Mouse (Mus musculus): ENCODE measurements around the gene Cdhr5. TPM values are rescaled to one million over a fixed set of nuclear protein-coding genes. Genes with fewer than 3 reads are reported as not detected.
"Not testable (repeated sequence)": the region's sequence is repeated elsewhere in the genome, so short reads cannot be mapped to it uniquely, and the experiment has no call there.

Cdhr5 gene
- polyA plus RNA-seq, 1 experiment from 2014 or later, result 17.0 TPM

GRCm38 (mm10) chr7:141265739-141266561, 10.6 kb downstream of the Cdhr5 start, which contains the start of gene Irf7:
TSS of gene Irf7 (minus strand) at chr7:141266481.
- H3K9ac ChIP-seq (ENCODE audit: low read length), result peak within 1 kb of the TSS; percentile 72
- WGBS, result 8% methylated on average over 25 of the region's 25 CpGs
- H3K36me3 ChIP-seq (ENCODE audit: control insufficient read depth, insufficient read depth, low read length), result peaks cover 13% of the 10 kb centered on the region
- H3K27me3 ChIP-seq (ENCODE audit: control insufficient read depth, insufficient read depth, low read length), result no peaks in the 10 kb centered on the region
- H3K4me1 ChIP-seq (ENCODE audit: control insufficient read depth, insufficient read depth, low read length), result peaks cover 4% of the 10 kb centered on the region; the same call in 1 of the 2 replicates
- H3K9me3 ChIP-seq (replicated peaks; ENCODE audit: control insufficient read depth, low read length), result no peaks in the 10 kb centered on the region
- peak within 1 kb of the TSS; percentile 91 for H3K4me2 ChIP-seq (ENCODE audit: low read depth, low read length)
- peak; percentile 69; the same call in 1 of the 2 replicates for ATAC-seq (ENCODE audit: insufficient read depth, low FRiP score)
- 0 out of 2 replicates have a peak within 1 kb of the TSS, but pooled peaks have one; percentile 29 for H3K27ac ChIP-seq (ENCODE audit: low read length)
- peak within 1 kb of the TSS; percentile 67 for H3K4me3 ChIP-seq (replicated peaks; ENCODE audit: low read length)

- Histone ChIP-seq H3K9me3 (replicated peaks; ENCODE audit: control insufficient read depth, low read length) (no peaks in the 10 kb centered on the region), H3K9ac (ENCODE audit: low read length) (no peak overlapping the region), H3K27me3 (ENCODE audit: control insufficient read depth, insufficient read depth, low read length) (no peaks in the 10 kb centered on the region), H3K4me3 (replicated peaks; ENCODE audit: low read length) (no peak overlapping the region; the same call in 1 of the 2 replicates), H3K27ac (ENCODE audit: low read length) (no peak overlapping the region), H3K4me2 (ENCODE audit: low read depth, low read length) (peak overlapping the region; percentile 91), H3K4me1 (ENCODE audit: control insufficient read depth, insufficient read depth, low read length) (peaks cover 4% of the 10 kb centered on the region; the same call in 1 of the 2 replicates), H3K36me3 (ENCODE audit: control insufficient read depth, insufficient read depth, low read length) (peaks cover 16% of the 10 kb centered on the region)
- 35% methylated on average over 11 of the region's 11 CpGs for WGBS
- no peak; the same call in 1 of the 2 replicates for ATAC-seq (ENCODE audit: insufficient read depth, low FRiP score)
Observed at GRCm38 (mm10) chr7:141265411-141265738, 11.2 kb downstream of the Cdhr5 start.

- Histone ChIP-seq H3K4me3 (replicated peaks; ENCODE audit: low read length) (no peak overlapping the region), H3K27ac (ENCODE audit: low read length) (no peak overlapping the region), H3K27me3 (ENCODE audit: control insufficient read depth, insufficient read depth, low read length) (no peaks in the 10 kb centered on the region), H3K9me3 (replicated peaks; ENCODE audit: control insufficient read depth, low read length) (no peaks in the 10 kb centered on the region), H3K36me3 (ENCODE audit: control insufficient read depth, insufficient read depth, low read length) (peaks cover 20% of the 10 kb centered on the region), H3K9ac (ENCODE audit: low read length) (peak overlapping the region; percentile 21; the same call in 1 of the 2 replicates), H3K4me1 (ENCODE audit: control insufficient read depth, insufficient read depth, low read length) (peaks cover 4% of the 10 kb centered on the region; the same call in 1 of the 2 replicates), H3K4me2 (ENCODE audit: low read depth, low read length) (peak overlapping the region; percentile 91; the same call in 1 of the 2 replicates)
- peak; percentile 56; the same call in 1 of the 2 replicates for ATAC-seq (ENCODE audit: insufficient read depth, low FRiP score)
- 27% methylated on average over 12 of the region's 12 CpGs for WGBS
Observed at GRCm38 (mm10) chr7:141264761-141265410, 11.7 kb downstream of the Cdhr5 start.

GRCm38 (mm10) chr7:141264041-141264700, 12.4 kb downstream of the Cdhr5 start:
- Histone ChIP-seq H3K4me2 (ENCODE audit: low read depth, low read length) (no peak overlapping the region), H3K4me3 (replicated peaks; ENCODE audit: low read length) (no peak overlapping the region), H3K27ac (ENCODE audit: low read length) (no peak overlapping the region), H3K9me3 (replicated peaks; ENCODE audit: control insufficient read depth, low read length) (no peaks in the 10 kb centered on the region), H3K36me3 (ENCODE audit: control insufficient read depth, insufficient read depth, low read length) (peaks cover 26% of the 10 kb centered on the region), H3K27me3 (ENCODE audit: control insufficient read depth, insufficient read depth, low read length) (no peaks in the 10 kb centered on the region), H3K4me1 (ENCODE audit: control insufficient read depth, insufficient read depth, low read length) (peaks cover 4% of the 10 kb centered on the region; the same call in 1 of the 2 replicates), H3K9ac (ENCODE audit: low read length) (no peak overlapping the region)
- ATAC-seq (ENCODE audit: insufficient read depth, low FRiP score), result no peak
- WGBS, result 75% methylated on average over 11 of the region's 11 CpGs

- 84% methylated on average over 13 of the region's 13 CpGs for WGBS
- no peak for ATAC-seq (ENCODE audit: insufficient read depth, low FRiP score)
- H3K4me3 ChIP-seq (replicated peaks; ENCODE audit: low read length), result no peak overlapping the region
- H3K9me3 ChIP-seq (replicated peaks; ENCODE audit: control insufficient read depth, low read length), result no peaks in the 10 kb centered on the region
- peaks cover 4% of the 10 kb centered on the region; the same call in 1 of the 2 replicates for H3K4me1 ChIP-seq (ENCODE audit: control insufficient read depth, insufficient read depth, low read length)
- H3K9ac ChIP-seq (ENCODE audit: low read length), result no peak overlapping the region
- H3K4me2 ChIP-seq (ENCODE audit: low read depth, low read length), result no peak overlapping the region
- H3K36me3 ChIP-seq (ENCODE audit: control insufficient read depth, insufficient read depth, low read length), result peaks cover 31% of the 10 kb centered on the region
- no peak overlapping the region for H3K27ac ChIP-seq (ENCODE audit: low read length)
- no peaks in the 10 kb centered on the region for H3K27me3 ChIP-seq (ENCODE audit: control insufficient read depth, insufficient read depth, low read length)
Observed at GRCm38 (mm10) chr7:141263640-141264039, 12.9 kb downstream of the Cdhr5 start.

GRCm38 (mm10) chr7:141261480-141261879, 15.1 kb downstream of the Cdhr5 start:
- H3K9ac ChIP-seq (ENCODE audit: low read length), result no peak overlapping the region
- WGBS, result 89% methylated on average over 3 of the region's 3 CpGs

GRCm38 (mm10) chr7:141256159-141256558, 20.4 kb downstream of the Cdhr5 start:
- WGBS, result 89% methylated on average over 10 of the region's 10 CpGs
- Histone ChIP-seq H3K36me3 (ENCODE audit: control insufficient read depth, insufficient read depth, low read length) (peaks cover 42% of the 10 kb centered on the region), H3K4me2 (ENCODE audit: low read depth, low read length) (no peak overlapping the region), H3K4me3 (replicated peaks; ENCODE audit: low read length) (no peak overlapping the region), H3K9ac (ENCODE audit: low read length) (no peak overlapping the region), H3K27ac (ENCODE audit: low read length) (no peak overlapping the region), H3K9me3 (replicated peaks; ENCODE audit: control insufficient read depth, low read length) (no peaks in the 10 kb centered on the region), H3K4me1 (ENCODE audit: control insufficient read depth, insufficient read depth, low read length) (no peaks in the 10 kb centered on the region), H3K27me3 (ENCODE audit: control insufficient read depth, insufficient read depth, low read length) (no peaks in the 10 kb centered on the region)
- ATAC-seq (ENCODE audit: insufficient read depth, low FRiP score), result no peak

More at GRCm38 (mm10) chr7:141261480-141261879, 15.1 kb downstream of the Cdhr5 start:
- Histone ChIP-seq H3K27ac (ENCODE audit: low read length) (no peak overlapping the region), H3K9me3 (replicated peaks; ENCODE audit: control insufficient read depth, low read length) (no peaks in the 10 kb centered on the region), H3K36me3 (ENCODE audit: control insufficient read depth, insufficient read depth, low read length) (peaks cover 41% of the 10 kb centered on the region), H3K4me3 (replicated peaks; ENCODE audit: low read length) (no peak overlapping the region), H3K4me1 (ENCODE audit: control insufficient read depth, insufficient read depth, low read length) (peaks cover 4% of the 10 kb centered on the region; the same call in 1 of the 2 replicates), H3K27me3 (ENCODE audit: control insufficient read depth, insufficient read depth, low read length) (no peaks in the 10 kb centered on the region), H3K4me2 (ENCODE audit: low read depth, low read length) (no peak overlapping the region)
- ATAC-seq (ENCODE audit: insufficient read depth, low FRiP score), result no peak

GRCm38 (mm10) chr7:141250486-141250885, 26.1 kb downstream of the Cdhr5 start:
- H3K9me3 ChIP-seq (replicated peaks; ENCODE audit: control insufficient read depth, low read length); H3K9ac ChIP-seq (ENCODE audit: low read length); H3K27me3 ChIP-seq (ENCODE audit: control insufficient read depth, insufficient read depth, low read length); H3K4me1 ChIP-seq (ENCODE audit: control insufficient read depth, insufficient read depth, low read length); H3K4me3 ChIP-seq (replicated peaks; ENCODE audit: low read length); H3K4me2 ChIP-seq (ENCODE audit: low read depth, low read length); ATAC-seq (ENCODE audit: insufficient read depth, low FRiP score); H3K27ac ChIP-seq (ENCODE audit: low read length): not testable (repeated sequence)
- peaks cover 37% of the 10 kb centered on the region for H3K36me3 ChIP-seq (ENCODE audit: control insufficient read depth, insufficient read depth, low read length)
- 82% methylated on average over 4 of the region's 4 CpGs for WGBS

All from stomach, embryonic 16.5 days (tissue).